Mouse (Mus musculus): Measurements from ENCODE around the gene Cspg5.

Cspg5 gene

GRCm38 (mm10) chr9:110243221-110243833, at the start of gene Cspg5:
Gene Cspg5, plus strand, starts transcription at chr9:110243783.
- no peak for DNase-seq (ENCODE audit: low read depth, low spot score)

GRCm38 (mm10) chr9:110199870-110200269, 43.7 kb upstream of the Cspg5 start:
- no peak for DNase-seq (ENCODE audit: low read depth, low spot score)

DNA sequence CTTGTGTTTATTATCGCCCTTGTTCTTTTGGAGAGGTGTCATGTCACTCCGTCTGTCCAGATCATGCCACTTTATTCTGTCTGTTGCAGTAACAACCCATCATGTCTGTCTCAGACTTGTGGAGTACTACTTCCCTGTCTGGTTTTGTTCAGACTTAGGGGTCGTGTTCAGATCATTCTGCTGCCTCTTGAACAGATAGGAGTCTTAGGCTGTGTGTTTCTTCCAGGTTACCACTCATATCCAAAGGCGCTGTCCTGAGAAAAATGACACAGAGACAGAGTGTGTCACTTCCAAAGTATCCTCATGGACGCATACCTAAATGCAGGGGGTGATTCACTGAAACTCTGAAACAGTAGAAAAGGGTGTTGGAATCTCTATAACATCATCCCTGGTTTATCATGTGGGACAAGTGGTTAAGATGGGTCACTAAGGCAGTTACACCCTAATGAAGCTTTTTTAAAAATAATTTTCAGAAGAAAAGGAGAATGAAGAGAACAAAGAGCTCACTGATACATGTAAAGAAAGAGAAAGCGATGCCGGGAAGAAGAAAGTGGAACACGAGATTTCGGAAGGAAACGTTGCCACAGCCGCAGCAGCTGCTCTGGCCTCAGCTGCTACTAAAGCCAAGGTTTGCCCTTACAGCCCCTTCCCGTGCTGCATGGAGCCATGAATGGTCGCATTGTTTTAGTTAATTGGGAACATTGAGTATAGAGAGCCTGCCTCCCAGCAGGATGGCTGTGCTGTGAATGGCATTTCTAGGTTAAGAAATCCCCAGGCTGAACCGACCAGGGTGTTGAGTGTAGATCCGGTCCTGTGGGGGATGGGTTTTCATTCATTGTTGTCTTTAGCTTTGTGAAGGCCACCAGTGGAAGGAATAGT, 37.8 kb upstream of the Cspg5 start:
- peak; percentile 71 for DNase-seq (ENCODE audit: low read depth, low spot score)

- DNase-seq (ENCODE audit: low read depth, low spot score): no peak
Measured at GRCm38 (mm10) chr9:110206437-110206836, 37.1 kb upstream of the Cspg5 start.

DNA sequence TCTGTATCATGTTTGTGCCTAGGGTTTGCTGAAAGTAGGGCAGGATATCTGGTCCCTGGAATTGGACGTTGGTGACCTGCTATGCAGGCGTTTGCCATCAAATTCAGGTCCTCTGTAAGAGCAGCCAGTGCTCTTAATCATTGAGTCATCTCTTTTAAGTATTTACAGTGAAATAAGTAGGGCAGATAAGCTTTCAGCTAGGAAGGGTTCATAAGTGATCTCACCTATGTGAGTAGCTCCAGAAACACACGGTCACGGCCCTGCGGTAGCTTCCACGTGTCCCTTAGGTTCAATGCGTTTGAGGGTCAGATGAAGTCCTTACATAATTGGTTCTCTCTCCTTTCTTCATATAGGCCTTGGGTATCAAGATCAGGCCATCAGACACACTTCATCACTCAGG, 35.3 kb upstream of the Cspg5 start:
- DNase-seq (ENCODE audit: low read depth, low spot score): no peak

DNA sequence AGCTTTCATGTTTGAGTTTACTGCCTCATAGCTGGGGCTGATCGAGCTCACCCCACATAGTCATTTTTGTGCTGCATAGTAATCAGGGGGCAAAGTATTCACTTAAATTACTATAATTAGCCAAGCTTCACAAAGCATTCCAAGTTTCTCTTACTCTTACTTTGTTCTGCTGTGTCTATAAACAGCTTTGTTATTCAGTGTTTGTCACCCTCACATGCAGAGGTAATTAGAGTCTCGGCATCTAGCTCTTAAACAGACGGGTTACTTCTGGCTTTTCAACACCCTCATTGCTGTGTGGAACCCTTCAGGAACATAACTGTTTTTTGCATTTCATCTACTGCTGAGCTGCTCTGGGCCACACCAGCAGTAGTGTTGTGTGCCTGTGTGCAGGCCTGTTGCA, 34.6 kb upstream of the Cspg5 start:
- DNase-seq (ENCODE audit: low read depth, low spot score): no peak

- DNase-seq (ENCODE audit: low read depth, low spot score): no peak
Measured at GRCm38 (mm10) chr9:110224273-110224672, 19.3 kb upstream of the Cspg5 start.

- no peak for DNase-seq (ENCODE audit: low read depth, low spot score)
Measured at GRCm38 (mm10) chr9:110226191-110226590, 17.4 kb upstream of the Cspg5 start.

DNA sequence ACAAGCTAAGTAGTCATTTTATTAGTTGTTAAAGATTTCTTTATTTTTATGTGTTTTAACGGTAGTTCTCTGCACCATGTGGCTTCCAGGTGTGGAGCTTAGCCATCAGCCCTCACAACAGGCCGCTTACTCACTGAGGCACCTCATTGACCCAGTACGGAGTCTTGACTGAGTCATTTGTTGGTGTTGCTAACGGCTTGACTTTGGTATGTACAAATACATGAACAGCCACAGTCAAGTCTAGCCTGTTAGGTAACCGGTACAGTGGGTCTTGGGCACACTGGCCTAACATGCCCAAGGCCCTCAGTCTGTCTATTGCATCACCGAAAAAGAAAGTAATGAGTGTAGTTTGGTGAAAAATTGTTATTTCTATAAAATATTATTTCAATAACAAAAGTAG, 14.9 kb upstream of the Cspg5 start:
- DNase-seq (ENCODE audit: low read depth, low spot score): no peak

- DNase-seq (ENCODE audit: low read depth, low spot score): no peak
Measured at GRCm38 (mm10) chr9:110229112-110229511, 14.5 kb upstream of the Cspg5 start.

- DNase-seq (ENCODE audit: low read depth, low spot score): no peak
Measured at GRCm38 (mm10) chr9:110229566-110230248, 13.9 kb upstream of the Cspg5 start.

DNA sequence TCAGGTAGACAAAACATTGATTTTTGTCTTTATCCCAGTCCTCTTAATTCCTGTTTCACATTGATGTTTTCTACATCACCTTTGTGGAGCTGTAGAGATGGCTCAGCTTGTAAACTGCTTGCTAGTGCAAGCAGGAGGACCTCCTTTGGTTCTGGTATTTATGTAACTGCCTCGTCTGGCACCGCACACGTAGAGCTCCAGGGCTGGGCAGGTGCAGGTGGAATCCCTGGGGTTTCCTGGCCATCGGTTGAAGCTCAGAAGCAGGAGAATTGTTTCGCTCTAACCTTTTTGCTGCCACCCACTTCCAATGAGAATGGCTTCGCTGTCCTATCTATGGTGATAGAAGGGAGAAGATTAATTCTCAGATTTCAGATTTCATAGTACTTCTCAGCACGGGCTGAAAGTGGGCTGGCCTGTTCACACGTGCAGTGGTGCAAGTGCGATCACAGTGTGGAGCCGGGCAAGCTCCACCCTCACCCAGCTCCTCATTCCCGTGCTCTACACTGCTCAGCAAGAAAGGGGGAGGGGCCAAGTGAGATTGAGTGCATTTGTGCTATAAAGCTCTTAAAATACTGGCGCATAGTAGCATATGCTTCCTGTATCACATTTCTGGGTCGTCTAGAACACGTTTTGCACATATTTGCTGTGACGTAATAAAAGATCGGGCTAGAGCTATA, 13.1 kb upstream of the Cspg5 start:
- no peak for DNase-seq (ENCODE audit: low read depth, low spot score)

DNA sequence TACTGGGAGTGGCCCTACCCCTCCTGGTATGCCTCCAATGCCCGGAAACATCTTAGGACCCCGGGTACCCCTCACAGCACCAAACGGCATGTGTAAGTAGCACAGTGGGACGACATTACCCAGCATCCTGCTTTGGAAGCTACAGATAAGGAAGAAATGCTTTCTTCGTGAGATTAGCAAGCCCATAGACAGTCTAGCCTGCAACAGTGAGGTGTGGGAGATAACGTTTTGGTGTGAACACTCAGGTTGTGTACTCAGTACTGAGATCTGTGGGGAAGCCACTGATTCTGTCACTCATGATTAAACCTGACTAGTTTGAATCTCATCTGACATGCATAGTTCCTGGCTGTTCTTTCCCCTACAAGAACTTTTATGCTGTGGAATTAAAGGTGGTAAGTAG, 8.6 kb upstream of the Cspg5 start:
- DNase-seq (ENCODE audit: low read depth, low spot score): no peak

GRCm38 (mm10) chr9:110244567-110244888, 945 bp downstream of the Cspg5 start:
- no peak for DNase-seq (ENCODE audit: low read depth, low spot score)

- no peak for DNase-seq (ENCODE audit: low read depth, low spot score)
Measured at GRCm38 (mm10) chr9:110244889-110245589, 1.5 kb downstream of the Cspg5 start.

GRCm38 (mm10) chr9:110245590-110246320, 2.2 kb downstream of the Cspg5 start:
- no peak for DNase-seq (ENCODE audit: low read depth, low spot score)

GRCm38 (mm10) chr9:110246321-110246640, 2.7 kb downstream of the Cspg5 start:
- no peak for DNase-seq (ENCODE audit: low read depth, low spot score)

DNA sequence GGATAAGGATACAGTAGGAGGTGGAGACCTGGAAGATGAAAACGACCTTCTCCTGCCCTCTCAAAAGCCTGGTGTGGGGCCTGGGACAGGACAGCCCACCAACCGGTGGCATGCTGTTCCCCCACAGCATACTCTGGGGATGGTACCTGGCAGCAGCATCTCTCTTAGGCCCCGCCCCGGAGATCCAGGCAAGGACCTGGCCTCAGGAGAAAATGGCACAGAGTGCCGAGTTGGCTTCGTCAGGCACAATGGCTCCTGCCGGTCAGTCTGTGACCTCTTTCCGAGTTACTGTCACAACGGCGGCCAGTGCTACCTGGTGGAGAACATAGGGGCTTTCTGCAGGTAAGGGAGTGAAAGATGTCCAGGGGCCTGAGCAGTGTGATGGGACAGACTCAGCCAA, 3.5 kb downstream of the Cspg5 start:
- no peak for DNase-seq (ENCODE audit: low read depth, low spot score)

GRCm38 (mm10) chr9:110248861-110249260, 5.3 kb downstream of the Cspg5 start:
- no peak for DNase-seq (ENCODE audit: low read depth, low spot score)

DNA sequence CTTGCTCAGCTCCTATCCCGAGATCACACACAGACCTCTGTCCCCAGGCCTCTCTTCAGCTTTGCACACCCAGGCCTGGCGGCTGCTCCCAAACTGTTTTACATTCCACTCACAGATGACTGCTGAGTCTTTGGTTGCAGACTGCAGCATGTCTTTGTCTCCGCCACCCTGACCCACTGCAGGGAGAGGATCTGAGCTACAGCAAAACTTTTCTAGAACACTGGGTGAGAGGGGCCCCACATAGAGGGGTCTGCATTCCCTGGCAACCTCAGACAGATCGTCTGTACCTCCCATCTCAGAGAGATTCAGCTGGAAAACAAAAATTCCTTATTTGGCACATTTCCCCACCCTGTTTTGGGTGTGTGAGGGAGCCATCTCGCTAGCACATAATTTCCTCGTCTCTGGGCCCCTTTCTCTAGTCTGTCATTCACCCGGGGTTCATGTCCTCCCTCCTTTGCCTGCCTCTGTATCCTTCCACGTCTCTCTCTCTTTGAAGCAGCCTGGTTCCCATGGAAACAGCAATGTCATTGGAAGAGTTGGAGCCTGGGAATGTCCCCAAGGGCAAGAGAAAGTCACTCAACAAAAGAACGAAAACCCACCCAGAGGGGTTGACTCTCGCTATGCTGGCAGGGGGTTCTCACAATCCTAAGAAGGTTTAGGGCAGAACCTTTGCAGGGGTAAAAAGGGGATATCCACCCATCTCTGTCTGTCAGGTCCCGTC, 6.4 kb downstream of the Cspg5 start:
- no peak for DNase-seq (ENCODE audit: low read depth, low spot score)
